Mouse (Mus musculus): Measurements from ENCODE around the gene Lrrtm4.

Lrrtm4 gene

DNA sequence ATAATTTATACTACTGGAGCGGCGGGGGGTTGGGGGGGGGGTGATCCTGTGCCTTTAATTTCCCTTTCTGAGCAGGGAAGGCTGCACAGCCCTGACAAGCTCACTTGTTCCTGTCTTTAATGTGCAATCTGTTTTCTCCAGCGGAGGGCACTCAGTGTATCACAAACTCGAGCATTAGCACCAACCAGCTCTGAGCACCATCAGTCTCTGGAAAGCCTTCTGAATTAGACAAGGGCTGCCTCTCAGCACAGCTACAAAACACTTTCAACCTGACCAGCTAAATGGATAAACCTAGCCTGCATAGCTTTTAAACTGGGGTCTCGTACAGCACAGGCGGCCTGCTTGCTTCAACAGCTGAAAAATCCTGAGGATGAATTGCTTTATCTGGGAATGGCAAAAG, at the start of gene Lrrtm4:
Gene Lrrtm4 (plus strand): TSS at position 113 of the 400 bp plus-strand sequence.
- DNase-seq (ENCODE audit: low spot score in 2 of 2) = no peak

DNA sequence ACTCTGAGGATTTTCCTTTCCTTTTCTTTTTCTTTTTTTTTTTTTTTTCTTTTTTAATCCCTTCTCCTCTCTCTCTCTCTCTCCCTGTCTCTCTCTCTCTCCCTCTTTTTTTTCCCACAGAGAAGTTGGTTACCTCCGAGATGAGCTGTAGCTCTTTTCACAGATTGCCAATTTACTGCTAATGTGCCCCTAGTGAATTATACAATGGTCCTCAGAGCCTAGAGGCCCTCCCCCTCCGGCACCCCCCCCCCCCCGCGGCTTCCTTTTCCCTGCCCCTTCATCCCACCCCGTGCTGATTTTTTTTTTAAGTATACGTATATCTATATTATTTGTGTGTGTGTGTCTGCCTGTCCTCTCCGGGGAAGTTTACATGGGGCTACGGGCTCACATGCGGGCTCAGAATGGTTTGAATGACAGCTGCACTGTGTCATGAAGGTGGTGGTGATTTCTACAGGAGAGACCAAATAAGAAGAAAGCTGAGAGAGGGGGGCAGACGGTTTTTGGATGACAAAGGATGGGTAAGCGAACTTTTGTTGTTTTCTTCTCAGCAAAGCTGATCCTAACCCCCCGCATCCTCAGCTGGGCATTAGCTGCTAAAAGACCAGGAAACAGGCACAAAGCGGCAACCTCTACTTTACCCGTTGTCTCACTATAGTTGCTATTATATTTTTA, 648 bp downstream of the Lrrtm4 start:
- DNase-seq (ENCODE audit: low spot score in 2 of 2) = no peak

DNA sequence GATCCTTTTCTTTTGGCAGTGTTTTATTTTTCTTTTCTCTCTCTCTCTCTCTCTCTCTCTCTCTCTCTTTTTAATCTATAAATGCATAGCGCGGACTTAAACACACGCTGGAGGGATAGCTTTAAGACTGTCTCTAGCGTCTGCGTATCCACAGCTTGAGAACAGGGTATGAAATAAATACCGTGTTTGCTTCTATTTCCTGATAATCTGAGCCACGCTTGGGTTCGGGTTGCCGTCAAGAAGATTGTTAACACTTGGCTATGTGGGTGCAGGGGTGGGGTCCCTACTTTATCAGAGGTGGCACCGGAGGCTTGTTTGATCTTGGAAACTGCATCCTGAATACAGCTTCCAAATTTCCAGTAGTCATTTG, 1.2 kb downstream of the Lrrtm4 start:
- DNase-seq (ENCODE audit: low spot score in 2 of 2) = no peak

DNA sequence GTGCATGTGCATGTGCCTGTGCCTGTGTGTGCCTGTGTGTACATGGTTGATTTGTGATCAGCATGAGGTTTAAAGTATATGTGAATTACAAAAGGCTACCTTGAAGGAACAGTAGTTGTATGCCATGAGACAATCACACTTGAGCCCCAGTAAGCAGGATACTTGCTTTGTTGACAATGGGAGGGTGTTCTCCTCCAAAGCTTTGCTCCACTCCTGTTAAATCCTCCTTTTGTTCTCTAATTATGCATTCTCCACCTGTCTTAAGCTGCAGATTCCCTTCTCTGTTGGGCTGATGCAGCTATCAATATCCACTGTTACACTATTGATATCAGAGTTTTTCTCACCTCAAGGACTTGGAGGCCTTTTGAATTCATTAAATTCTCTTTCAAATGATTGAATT, 38.2 kb downstream of the Lrrtm4 start:
- no peak for DNase-seq (ENCODE audit: low spot score in 2 of 2)

DNA sequence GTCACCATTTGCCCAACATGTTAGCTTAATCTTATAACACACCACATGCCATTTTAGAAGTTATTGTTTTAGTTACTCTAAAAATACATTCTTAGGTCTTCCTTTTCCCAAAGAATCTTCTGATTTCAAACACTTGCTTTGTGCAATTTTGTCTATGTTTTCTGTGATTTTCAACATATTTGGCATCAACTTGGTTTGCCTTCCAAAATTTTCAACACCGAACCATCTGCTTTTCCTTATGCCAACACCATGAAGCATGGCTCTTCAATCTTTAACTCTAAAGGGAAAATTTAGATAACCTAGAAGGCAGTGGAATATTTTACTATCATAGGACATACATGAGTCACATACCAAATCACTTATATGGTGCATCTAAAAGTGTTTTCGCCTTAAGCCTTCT, 59.3 kb downstream of the Lrrtm4 start:
- no peak for DNase-seq (ENCODE audit: low spot score in 2 of 2)

DNA sequence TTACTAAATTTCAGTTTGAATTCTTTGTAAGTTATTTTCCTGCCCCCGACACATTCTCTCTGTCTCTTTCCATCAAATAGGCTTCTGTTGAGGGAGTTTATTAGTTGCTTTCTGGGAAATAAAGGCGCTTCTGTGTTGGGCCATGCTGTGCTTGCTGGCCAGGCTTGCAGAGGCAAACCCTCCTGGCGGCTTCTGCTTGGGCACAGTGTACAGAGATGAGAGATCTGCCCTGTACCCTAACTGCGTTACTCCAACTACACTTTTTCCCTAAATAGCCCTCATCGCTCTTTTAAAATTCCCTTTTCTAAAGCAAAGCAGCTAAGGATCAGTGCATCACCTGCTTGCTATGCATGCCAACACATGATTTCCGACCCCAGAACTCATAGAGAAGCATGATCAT, 60.6 kb downstream of the Lrrtm4 start:
- no peak for DNase-seq (ENCODE audit: low spot score in 2 of 2)

DNA sequence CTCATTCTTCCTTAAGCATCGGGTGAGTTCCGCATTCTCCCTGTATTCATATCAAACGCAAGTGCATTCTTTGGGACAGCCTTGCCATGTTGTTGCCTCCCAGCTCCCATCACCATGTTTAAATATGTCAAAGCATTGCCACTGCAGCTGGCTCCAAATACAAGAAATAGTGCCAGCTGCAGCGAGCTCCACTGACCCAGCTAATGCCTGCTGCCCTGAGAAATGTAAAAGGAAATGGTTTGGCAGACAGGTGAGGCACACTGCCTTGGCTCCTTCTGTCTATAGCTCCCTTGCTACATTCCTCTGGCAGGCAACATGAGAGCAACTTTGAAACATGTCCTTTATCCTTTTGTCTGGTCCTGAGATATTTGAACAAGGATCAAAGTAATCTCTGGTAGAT, 76.2 kb downstream of the Lrrtm4 start:
- no peak for DNase-seq (ENCODE audit: low spot score in 2 of 2)

DNA sequence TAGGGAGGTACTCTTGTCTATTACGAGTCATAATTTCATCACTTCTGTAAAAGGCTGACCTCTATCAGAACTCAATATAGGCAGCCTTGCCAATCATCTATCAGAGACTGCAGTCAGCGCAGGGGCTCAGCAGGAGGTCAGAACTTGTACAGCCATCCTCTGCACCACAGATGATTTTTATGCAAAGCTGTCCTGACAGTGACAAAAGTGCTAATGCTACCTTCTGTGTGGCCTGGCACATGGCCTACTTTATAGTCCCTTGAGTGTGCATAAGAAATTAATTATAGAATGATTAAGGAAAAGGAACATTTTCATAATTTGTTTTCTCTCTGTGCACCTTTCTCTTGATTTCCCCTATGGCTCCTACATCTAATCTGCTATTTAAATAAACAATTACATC, 86.7 kb downstream of the Lrrtm4 start:
- no peak for DNase-seq (ENCODE audit: low spot score in 2 of 2)

DNA sequence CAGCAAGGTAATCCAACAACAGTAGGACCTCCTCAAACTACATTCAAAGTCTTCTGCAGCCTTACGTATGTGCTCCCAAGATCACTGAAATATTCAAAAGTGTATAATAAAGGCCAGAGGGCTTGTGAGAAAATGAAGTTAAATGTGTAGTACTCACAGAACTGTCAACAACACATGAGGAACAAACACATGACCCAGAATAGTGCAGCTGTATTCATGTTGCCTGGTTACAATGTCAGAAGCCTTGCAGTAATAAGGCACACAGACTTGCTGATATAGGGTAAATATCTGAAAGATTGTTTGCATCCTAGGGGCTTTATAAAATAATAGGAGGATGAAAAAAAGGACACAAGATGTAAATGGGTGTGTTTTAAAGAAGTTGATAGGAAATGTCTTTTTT, 87.2 kb downstream of the Lrrtm4 start:
- no peak for DNase-seq (ENCODE audit: low spot score in 2 of 2)

DNA sequence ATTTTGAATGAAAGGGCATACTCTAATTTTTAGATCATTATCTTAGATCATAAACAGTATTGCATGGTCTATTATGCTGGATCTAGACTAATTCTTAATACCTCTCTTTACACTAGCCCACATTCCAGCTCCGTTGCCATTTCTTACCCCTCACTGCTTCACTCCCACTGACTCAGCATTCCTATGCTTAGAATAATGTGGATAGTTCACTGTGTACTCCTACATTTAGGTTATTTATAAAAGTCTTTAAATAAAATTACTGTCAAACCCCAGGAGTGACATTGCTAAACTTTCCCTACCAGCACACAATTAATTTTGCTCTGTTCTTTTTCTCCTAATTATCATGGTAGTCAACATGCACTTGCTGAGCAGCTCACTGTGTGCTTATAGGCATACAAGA, 107.7 kb downstream of the Lrrtm4 start:
- DNase-seq (ENCODE audit: low spot score in 2 of 2) = no peak

DNA sequence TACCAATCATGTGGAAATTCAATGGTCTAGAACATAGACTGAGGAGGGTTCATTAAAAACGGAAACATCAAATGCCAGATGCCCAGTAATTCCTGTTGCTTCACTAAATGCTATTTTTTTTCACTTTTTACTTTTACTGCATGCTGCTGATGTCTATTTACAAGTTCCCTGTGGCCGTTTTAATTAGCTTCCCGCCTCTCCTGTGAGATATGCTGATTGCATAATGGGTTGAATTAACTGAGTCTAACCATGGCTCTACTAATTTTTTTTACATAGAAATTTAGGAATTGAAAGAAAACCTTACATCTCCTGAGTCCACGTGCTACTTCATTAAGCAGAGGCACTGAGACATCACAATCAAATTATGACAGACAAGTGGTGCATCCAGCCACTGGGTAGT, 143.9 kb downstream of the Lrrtm4 start:
- no peak for DNase-seq (ENCODE audit: low spot score in 2 of 2)

DNA sequence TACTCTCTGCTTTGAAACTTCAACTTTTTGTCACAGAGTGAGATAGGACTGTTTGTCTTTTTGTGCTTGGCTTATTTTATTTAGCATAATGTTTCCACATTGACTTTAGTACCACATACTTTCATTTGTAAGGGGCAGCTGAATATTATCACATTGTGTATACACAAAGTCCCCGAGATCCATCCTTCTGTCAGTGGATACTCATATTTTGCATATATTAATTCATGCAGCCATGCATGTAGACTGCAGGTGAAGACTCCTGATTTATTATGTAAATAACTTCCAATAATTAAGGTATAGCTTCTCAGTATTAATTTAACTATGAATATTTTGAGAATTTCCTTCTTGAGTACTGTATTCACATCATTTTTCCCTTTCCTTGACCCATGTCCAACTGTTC, 163.2 kb downstream of the Lrrtm4 start:
- no peak for DNase-seq (ENCODE audit: low spot score in 2 of 2)

DNA sequence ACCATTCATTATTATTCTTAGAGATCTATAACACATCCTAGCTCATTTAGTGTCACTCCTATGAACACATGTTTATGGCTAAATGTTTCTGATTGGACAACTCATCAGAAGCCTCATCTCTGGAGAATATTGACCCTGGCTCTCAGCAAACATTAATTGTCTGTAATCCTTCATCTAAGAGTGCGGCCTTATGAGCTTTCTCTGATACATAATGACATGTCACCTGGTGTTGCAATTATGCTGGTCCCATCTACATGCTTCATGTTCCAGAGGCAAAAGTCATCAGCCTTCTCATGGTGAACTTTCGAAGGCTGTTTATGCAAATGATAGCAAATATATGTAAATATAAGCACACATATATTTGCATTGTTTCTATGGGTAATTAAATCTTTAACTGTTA, 163.7 kb downstream of the Lrrtm4 start:
- no peak for DNase-seq (ENCODE audit: low spot score in 2 of 2)

DNA sequence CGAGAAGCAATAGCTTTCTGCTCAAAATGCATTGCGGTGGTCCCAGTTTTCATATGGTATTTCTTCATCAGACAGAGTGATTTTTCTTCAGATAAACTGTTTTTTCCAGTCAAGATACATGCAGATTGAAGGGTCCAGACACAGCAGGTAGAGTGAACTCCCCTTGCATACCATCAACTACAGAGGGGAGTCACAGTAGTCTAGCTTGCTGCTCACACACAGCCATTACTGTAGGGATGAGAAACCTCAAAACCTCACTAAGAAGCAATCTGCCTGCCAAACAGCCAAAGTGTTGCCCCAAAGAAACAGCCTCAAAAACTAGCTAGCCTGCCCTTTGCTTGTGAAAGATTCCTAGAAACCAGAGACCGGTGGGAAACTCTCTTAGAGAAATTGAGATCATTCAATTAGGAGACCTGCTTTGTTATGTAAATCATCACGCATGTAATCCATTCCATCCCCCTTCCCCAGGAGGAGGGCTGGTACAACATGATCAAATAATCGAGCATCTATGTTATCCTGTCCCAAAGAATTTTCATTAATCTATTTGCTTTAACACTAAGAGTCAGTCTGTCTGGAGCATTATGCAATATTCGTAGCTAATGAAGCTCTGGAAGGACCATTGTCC, 166.9 kb downstream of the Lrrtm4 start:
- DNase-seq (ENCODE audit: low spot score in 2 of 2) = no peak

DNA sequence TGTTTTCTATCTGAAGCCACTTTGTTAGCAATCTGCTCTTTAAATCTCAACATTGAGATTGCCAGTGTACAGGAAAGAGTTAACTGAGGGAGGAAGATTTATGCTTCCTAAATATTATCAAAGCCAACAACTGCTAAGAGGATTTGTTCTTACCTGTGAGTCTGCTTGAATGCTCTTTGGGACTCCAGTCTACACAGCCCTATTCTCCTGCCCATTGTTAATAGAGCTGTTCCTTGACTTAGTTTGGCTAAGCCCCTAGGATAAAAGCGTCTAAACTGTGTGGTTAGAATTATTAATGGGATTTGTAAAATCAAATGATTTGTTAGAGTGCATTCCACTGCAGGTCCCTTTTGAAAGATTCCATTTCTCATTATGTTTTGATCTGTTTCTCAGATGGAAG, 168.1 kb downstream of the Lrrtm4 start:
- no peak for DNase-seq (ENCODE audit: low spot score in 2 of 2)

DNA sequence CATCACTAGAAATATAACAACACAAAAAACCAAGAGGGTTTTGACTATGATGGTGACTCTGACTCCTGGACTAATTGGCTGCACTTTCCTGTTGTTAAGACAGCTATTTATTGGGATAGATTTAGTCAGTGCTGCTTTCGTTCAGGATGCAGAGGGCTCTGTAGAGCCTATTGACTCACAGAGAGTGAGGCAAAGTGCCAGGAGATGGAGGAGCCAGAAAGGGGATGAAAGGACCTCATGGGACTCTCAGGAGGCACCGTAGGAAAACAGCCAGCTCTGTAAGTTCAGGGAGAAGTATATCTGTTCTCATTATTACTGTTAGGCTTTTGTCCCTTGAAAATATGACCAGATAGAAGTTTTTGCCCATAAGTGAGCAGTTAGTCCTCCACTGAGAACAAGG, 190.8 kb downstream of the Lrrtm4 start:
- no peak for DNase-seq (ENCODE audit: low spot score in 2 of 2)

DNA sequence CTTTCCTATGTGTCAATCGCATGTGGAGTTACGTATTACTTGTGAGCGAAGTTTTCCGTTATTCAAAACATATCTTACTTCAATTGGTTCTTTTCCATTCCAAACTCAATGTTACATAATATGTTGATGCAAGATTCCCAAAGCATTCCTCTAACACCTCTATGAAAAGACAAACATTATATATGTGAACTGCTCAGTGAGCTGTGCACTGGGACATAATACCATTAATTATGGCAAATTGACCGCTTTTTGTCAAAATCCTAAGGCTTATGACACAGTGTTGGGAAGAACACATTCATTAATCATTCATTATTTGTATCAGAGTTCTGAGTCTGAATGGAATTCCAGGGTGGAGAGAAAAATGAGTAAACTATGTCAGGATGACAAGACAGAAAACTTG, 191.6 kb downstream of the Lrrtm4 start:
- no peak for DNase-seq (ENCODE audit: low spot score in 2 of 2)

DNA sequence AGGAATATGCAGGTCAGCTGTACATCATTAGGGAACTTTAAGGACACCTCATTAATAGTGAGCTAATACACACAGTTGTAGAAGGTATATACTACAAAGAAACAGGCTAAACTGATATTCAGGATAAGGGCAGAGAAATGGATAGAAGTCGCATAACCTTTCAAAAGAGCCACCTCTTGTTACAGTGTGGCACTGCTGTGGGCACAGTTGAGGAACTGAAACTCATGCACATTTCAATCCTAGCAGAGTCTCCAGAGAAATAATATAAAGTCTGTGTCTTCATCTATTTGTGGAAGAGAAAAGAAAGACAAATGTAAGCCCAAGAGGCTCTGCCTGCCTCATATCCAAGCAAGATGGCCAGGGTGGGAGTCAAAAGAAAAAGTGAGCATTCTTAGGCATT, 242.9 kb downstream of the Lrrtm4 start:
- no peak for DNase-seq (ENCODE audit: low spot score in 2 of 2)

DNA sequence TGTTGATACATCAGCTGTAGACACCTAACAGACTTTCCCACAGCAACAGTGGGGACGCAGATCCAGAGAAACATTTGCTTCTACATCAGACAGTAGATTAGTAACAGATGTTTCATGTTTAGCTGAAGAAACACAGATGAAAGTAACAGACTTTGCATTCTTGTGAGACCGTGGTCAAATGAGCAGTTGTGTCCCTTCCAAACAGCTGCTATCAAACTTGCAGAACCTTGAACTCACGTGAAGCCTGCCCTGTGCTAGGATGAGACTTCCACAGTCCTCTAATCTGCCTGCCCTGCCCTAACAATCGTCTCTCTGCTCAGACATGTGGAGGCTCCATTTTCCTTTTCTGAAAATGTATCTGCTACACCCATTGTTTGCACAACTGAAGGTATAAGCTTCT, 245.3 kb downstream of the Lrrtm4 start:
- DNase-seq (ENCODE audit: low spot score in 2 of 2) = no peak

DNA sequence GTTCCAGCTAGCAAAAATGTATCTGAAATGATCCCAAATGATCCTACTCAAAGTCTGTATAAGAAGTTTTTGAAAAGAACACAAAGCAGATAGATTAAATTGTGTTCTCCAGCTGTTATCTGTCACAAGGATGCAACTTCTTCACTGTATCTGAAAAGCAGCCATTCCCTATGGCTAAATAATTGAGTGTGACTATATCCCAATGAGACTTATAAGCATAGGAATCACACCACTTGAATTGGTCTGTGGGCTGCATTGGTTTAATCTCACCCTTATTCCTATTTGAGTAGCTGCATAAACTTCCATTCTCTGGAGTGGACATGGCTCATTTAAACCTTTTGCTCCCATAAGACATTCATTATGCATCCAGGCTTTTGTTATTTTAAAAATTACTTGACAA, 245.9 kb downstream of the Lrrtm4 start:
- no peak for DNase-seq (ENCODE audit: low spot score in 2 of 2)

DNA sequence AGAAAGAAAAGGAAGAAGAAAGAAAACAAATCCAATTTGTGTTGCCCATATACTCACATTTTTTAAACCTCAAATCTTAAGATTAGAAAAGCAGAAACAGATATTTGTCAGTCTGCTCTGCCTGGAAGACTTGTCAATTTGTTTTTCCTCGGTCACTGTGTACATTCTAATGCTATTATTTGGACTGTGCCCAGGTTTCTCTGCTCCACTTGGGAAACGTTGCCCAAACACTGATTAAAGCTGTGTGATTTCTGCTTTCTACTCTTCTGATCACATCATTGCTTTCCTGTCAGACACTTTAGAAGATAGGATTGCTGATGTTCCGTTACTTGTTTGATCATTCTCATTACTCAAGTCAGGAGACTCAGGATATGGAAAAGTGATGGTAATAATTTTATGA, 247.1 kb downstream of the Lrrtm4 start:
- DNase-seq (ENCODE audit: low spot score in 2 of 2) = no peak

DNA sequence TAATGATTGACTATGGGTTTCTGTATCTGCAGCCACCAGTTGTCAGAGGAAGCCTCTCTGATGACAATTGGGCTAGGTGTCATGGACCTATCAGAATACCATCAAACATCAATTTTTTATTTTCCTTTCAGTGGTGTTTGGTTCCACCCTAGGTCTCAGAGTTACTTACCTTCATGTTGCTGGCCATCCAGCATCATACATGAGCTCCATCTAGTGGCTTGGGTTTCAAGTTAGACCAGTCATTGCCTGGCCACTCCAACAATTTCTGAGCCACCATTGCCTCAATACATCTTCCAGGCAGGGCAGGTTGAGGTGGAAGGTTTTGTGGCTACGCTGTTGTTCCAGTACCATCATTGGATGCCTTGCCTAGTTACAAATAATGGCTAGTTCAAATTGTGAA, 268.3 kb downstream of the Lrrtm4 start:
- no peak for DNase-seq (ENCODE audit: low spot score in 2 of 2)

DNA sequence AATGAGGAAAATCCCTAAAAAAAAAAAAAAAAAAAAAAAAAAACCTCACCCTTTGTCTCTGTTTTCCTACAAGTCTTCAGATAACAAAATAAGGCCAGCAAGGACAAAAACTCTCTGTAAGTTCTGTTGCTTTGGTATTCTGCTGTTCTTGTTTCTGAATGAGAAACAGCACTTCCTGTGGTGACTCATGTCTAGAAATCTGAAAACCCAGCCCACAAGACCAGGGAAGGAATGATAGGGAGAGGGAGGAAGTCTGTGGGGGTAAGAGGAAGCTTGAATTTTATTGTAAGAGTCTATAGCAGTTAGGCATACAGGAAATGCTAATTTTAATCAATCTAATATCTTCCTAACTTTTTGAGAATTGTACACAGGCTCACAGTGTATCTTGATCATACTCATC, 283.2 kb downstream of the Lrrtm4 start:
- DNase-seq (ENCODE audit: low spot score in 2 of 2) = no peak

DNA sequence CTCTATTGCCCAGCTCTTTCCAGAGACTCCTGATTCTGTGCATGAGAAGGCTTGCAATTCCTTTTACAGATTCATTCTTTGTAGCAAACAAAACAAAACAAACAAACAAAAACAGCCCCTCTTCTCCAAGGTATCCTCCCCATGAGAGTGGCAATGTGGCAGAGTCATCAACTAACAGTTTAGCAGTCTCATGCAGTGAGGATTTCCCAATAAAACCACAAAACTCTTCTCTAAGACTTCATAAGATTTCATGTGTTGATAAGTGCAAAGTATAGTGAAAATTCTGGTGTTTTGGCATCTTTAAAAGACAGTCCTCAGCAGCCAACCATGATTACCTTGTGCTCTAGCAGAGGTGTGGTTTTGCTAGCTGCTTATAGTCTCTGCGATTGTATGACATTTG, 284.9 kb downstream of the Lrrtm4 start:
- no peak for DNase-seq (ENCODE audit: low spot score in 2 of 2)
